Mouse (Mus musculus) heart, embryonic 16.5 days (tissue): Measurements from ENCODE around the gene St6galnac3. TPM values are rescaled to one million over a fixed set of nuclear protein-coding genes. Genes with fewer than 3 reads are reported as not detected.

Experiments used
- ATAC-seq: fragments of 200-750 bp; cut with Nextera tagmentation; replicated peaks from 2 replicates; pipeline ENCODE4 v1.8.0; 2017; ENCODE audit warnings: moderate number of reproducible peaks; ENCODE audit not compliant: insufficient read depth, low FRiP score; ENCODE audit errors: extremely low read depth
- H3K27ac ChIP-seq: fragments of 300-500 bp; sonication (generic); 2 replicates; pipeline ENCODE4 v1.5.1; 2014; ENCODE audit warnings: mild to moderate bottlenecking, low read length, control low read depth, moderate library complexity
- H3K27me3 ChIP-seq: fragments of 300-500 bp; sonication (generic); 2 replicates; pipeline ENCODE4 v1.6.1; 2014; ENCODE audit warnings: low read length, mixed read lengths; ENCODE audit not compliant: control insufficient read depth, insufficient read depth
- H3K36me3 ChIP-seq: fragments of 300-500 bp; sonication (generic); 2 replicates; pipeline ENCODE4 v1.6.1; 2014; ENCODE audit not compliant: control insufficient read depth, insufficient read depth
- H3K4me1 ChIP-seq: fragments of 300-500 bp; sonication (generic); 2 replicates; pipeline ENCODE4 v1.6.1; 2014; ENCODE audit warnings: low read length, mixed read lengths; ENCODE audit not compliant: control insufficient read depth, insufficient read depth
- H3K4me2 ChIP-seq: fragments of 300-500 bp; sonication (generic); 2 replicates; pipeline ENCODE4 v1.6.1; 2014; ENCODE audit warnings: low read depth, mild to moderate bottlenecking, control low read depth, low read length
- H3K4me3 ChIP-seq: fragments of 300-500 bp; sonication (generic); 2 replicates; pipeline ENCODE4 v1.5.1; 2014; ENCODE audit warnings: mild to moderate bottlenecking, control low read depth, low read length
- H3K9ac ChIP-seq: fragments of 300-500 bp; sonication (generic); 2 replicates; pipeline ENCODE4 v1.6.1; 2014; ENCODE audit warnings: low read length, control low read depth
- H3K9me3 ChIP-seq: fragments of 300-500 bp; sonication (generic); replicated peaks from 2 replicates; pipeline ENCODE4 v1.6.1; 2016; ENCODE audit warnings: low read length; ENCODE audit not compliant: control insufficient read depth
- WGBS: fragments of 180-500 bp; shearing (Covaris S2); extraction: QIAGEN DNeasy Blood & Tissue Kit; methylation state at CpG from one replicate; pipeline ENCODE4 v1.1.7; 2014; 5-methylcytosine and 5-hydroxymethylcytosine counted together
- polyA plus RNA-seq: library from polyadenylated mRNA; unstranded; fragments of >200 nt; fragmentation: Nextera tagmentation; extraction: Ambion mirVana; gene quantifications from 2 replicates; pipeline ENCODE4 v1.2.1, GENCODE M21; 2015

St6galnac3 gene
- polyA plus RNA-seq, 1 experiment from 2014 or later = 20.8 TPM

DNA sequence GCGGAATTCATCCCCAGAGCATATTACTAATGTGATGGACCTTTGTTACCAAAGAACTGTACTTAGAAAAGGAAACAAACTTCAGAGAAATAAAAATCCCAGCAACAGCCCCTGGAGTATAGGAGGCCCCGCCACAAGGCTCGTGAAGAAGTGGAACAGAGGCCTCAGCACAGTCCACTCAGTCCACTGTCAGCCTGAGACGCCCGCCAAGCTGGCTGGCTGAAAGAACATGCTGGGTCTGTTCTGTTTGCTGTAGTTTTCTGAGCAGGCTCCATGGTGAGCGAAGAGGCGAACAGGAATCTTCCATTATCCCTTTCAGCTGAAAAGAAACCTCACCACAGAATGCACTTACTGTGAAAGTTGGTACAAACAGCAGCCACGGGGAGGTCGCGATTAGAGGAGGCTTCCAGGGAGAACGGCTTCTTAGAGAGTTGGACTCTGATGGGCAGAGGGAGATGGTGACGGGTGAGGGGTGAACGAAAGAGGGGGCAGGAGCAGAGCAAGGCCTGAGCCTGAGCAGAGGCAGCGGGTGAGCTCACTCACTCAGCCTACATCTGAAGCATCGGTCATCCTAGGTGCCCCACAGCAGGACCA, 65.3 kb downstream of the St6galnac3 start:
- H3K36me3 ChIP-seq = no peaks in the 10 kb centered on the region
- no peak overlapping the region for H3K9ac ChIP-seq
- WGBS = 79% methylated on average over 15 of the region's 15 CpGs
- no peak for ATAC-seq
- 0 out of 2 replicates have a peak, but pooled peaks cover 2% of the 10 kb centered on the region for H3K4me1 ChIP-seq
- H3K4me2 ChIP-seq = no peak overlapping the region
- no peak overlapping the region for H3K27ac ChIP-seq
- no peak overlapping the region for H3K4me3 ChIP-seq
- H3K9me3 ChIP-seq = no peaks in the 10 kb centered on the region
- peaks cover 2% of the 10 kb centered on the region; the same call in 1 of the 2 replicates for H3K27me3 ChIP-seq

DNA sequence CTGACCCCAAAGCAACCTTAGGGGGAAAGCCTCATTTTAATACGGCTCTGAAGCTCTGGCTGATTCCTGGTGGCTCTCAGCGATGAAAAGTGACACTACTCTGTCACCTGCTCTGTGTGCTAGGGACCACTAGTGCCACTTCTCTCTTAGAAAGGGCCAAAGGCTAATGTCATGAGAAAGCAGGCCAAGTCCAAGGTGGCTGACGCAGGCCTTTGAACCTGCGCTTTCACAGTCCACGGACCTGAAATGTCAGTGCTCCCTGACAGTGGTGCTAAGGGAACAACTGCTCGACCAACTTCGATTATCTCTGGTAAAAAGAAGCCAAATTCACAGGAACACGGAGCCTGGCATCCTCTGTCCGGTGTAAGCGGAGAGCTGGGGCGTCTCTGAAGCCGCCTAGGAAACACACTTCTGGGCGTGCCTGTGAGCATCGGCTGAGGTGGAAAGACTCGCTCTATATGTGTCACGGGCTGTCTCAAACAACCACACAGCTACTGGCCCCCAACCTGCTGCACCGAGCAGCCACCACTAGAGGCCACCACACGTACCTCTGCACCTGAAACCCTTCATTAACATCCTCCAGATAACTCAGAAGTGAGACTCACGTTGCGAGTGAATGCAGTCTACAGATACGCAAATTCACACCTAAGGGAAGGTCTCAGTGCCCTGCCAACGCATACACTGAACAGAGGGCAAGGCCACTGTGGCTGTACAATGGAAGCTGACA, 66.8 kb downstream of the St6galnac3 start:
- ATAC-seq = peak; percentile 35; the same call in 1 of the 2 replicates
- Histone ChIP-seq H3K4me2 (no peak overlapping the region), H3K4me1 (no peaks in the 10 kb centered on the region), H3K27ac (no peak overlapping the region), H3K9ac (no peak overlapping the region), H3K36me3 (no peaks in the 10 kb centered on the region), H3K27me3 (peaks cover 2% of the 10 kb centered on the region; the same call in 1 of the 2 replicates), H3K4me3 (no peak overlapping the region), H3K9me3 (no peaks in the 10 kb centered on the region)
- WGBS = 66% methylated on average over 22 of the region's 22 CpGs

DNA sequence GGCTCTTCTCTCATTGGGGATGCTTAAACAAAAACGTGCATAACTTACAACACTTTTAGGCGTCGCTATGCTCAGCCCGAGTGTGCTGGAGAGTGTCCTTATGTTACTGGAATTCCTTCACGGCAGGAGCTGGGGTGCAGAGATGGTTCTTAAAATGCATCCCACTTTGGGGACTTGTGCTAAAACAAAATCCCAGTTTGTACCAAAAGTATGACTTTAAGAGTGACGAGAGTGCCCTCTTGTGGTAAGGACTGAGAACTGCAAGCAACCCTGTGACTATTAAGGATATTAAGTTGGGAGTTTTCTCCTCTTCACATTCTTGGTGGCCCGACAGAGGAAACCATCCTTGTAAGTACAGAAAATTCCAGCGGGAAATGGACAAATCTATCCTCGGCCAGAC, 69.9 kb downstream of the St6galnac3 start:
- H3K36me3 ChIP-seq = no peaks in the 10 kb centered on the region
- no peak overlapping the region for H3K27ac ChIP-seq
- H3K27me3 ChIP-seq = peaks cover 2% of the 10 kb centered on the region; the same call in 1 of the 2 replicates
- H3K4me3 ChIP-seq = no peak overlapping the region
- 21% methylated on average over 9 of the region's 9 CpGs for WGBS
- no peak for ATAC-seq
- H3K4me2 ChIP-seq = no peak overlapping the region
- no peaks in the 10 kb centered on the region for H3K9me3 ChIP-seq
- H3K4me1 ChIP-seq = no peaks in the 10 kb centered on the region
- no peak overlapping the region for H3K9ac ChIP-seq

DNA sequence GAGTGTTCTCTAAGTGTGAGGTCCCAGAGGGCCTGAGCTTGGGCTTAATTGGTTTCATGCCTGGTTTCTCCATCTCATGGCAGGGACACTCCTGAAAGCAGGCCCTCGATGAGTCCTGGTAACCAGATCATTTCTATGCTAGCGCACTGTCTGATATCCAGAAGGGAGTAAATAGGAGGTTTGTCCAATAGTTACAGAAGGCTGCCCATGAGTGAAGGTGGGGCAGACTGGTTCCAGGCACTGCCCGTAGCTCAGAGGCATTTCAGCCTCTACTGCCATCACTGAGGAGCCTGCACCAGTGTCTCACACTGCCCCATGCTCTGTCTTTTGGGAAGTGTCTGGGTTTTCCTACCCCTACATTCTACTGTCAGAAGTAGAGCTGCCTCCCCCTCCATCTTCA, 72.1 kb downstream of the St6galnac3 start:
- WGBS = 76% methylated on average over 3 of the region's 3 CpGs
- Histone ChIP-seq H3K27ac (no peak overlapping the region), H3K9ac (no peak overlapping the region), H3K9me3 (no peaks in the 10 kb centered on the region), H3K36me3 (no peaks in the 10 kb centered on the region), H3K27me3 (peaks cover 2% of the 10 kb centered on the region; the same call in 1 of the 2 replicates), H3K4me2 (no peak overlapping the region), H3K4me1 (no peaks in the 10 kb centered on the region), H3K4me3 (no peak overlapping the region)
- no peak for ATAC-seq

DNA sequence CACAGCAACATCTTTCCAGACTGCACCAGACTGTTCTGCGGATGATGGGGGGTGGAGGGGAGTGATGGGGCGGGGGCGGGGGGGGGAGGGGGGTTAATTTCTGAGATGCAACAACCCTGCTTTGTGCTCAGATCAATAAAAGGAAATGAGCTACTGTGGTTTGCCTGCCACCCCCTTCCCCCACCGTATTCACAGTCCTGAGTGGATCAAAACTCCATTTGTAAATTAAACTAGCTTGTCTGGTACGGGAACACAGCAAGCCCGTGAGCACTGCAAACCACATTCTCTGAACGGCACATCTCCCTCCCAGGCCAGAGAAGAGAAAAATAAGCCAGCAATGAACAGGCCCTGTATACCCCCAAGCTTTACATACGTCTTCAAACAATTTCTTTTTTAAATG, 76.3 kb downstream of the St6galnac3 start:
- Histone ChIP-seq H3K4me3 (no peak overlapping the region), H3K4me1 (no peaks in the 10 kb centered on the region), H3K9ac (no peak overlapping the region), H3K9me3 (no peaks in the 10 kb centered on the region), H3K36me3 (no peaks in the 10 kb centered on the region), H3K27me3 (no peaks in the 10 kb centered on the region), H3K4me2 (no peak overlapping the region), H3K27ac (no peak overlapping the region)
- ATAC-seq = no peak
- WGBS = 82% methylated on average over 8 of the region's 8 CpGs

DNA sequence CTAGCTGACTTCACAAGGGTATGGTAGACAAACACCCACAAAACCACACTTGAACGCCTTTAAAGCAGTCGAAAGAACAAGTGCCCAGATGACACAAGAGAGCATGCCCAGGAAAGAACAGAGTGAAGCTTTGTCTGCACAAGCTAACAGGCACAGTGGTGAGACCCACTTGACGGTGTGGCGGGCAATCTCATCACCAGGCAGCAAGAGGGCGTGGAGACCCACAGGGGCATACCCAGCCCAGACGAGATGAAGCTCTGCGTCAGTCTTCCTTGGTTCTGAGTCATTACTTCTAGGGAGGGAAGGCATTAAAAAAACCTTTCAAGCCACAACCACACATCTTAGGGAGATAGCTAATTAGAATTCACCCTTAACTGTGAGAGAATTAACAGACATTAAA, 79.2 kb downstream of the St6galnac3 start:
- WGBS = 60% methylated on average over 7 of the region's 7 CpGs
- Histone ChIP-seq H3K4me1 (no peaks in the 10 kb centered on the region), H3K4me2 (no peak overlapping the region), H3K36me3 (no peaks in the 10 kb centered on the region), H3K27ac (no peak overlapping the region), H3K4me3 (no peak overlapping the region), H3K9ac (no peak overlapping the region), H3K9me3 (no peaks in the 10 kb centered on the region), H3K27me3 (no peaks in the 10 kb centered on the region)
- ATAC-seq = no peak

DNA sequence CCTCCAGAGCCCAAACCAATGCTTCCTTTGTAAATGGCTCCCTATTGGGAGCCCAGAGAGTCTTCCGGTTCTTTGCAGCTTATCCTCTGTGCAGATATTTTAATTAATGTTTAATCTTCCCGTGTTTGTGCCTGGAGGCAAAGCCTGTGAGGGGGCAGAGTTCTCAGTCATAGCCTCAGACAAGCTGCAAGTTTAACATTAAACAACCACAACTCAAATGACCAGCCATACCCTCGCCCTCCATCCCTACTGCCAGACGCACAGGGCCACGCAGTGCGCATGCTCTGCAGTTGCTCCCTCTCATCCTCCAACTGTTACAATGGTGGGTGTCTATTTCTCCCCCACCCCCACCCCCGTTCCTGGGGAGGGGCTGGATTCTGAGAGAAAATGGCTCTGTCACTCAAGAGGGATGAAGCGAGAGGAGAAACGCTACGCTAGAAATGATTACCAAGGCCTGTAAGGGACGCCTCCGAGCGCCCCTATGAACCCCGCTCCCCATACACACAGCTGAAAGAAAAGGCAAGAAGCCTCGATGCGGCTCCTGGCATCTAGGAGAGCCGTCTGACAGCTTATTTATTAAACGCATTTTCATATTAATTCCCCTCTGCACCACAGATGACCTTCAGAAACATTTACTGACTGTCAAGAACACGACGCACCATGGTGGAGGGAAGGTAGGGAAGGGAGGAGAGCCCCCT, 81.0 kb downstream of the St6galnac3 start:
- Histone ChIP-seq H3K27ac (no peak overlapping the region), H3K4me1 (no peaks in the 10 kb centered on the region), H3K36me3 (no peaks in the 10 kb centered on the region), H3K9me3 (no peaks in the 10 kb centered on the region), H3K4me3 (no peak overlapping the region), H3K9ac (no peak overlapping the region), H3K27me3 (no peaks in the 10 kb centered on the region), H3K4me2 (no peak overlapping the region)
- ATAC-seq = no peak
- WGBS = 88% methylated on average over 20 of the region's 20 CpGs

DNA sequence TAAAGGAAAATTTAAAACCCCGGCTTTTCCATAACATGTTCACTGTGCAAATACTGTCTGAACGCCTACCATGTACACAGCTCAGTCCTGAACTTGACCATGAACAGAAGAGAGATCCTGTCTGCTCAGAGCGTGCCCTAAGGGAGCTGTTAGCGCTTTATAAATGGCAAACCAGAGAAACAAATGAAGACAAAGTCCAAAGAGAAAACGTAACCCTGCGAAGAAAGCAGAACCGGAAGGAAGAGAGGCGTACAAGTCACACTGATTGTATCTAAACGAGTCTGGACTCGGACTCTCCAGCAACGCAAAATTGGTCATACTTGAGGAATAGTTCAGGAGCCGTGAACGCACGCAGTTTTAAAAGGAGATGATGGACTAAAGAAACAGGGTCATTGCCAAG, 82.1 kb downstream of the St6galnac3 start:
- WGBS = 91% methylated on average over 14 of the region's 14 CpGs
- Histone ChIP-seq H3K9ac (no peak overlapping the region), H3K4me3 (no peak overlapping the region), H3K4me1 (no peaks in the 10 kb centered on the region), H3K27me3 (no peaks in the 10 kb centered on the region), H3K36me3 (no peaks in the 10 kb centered on the region), H3K27ac (no peak overlapping the region), H3K4me2 (no peak overlapping the region), H3K9me3 (no peaks in the 10 kb centered on the region)
- no peak for ATAC-seq

DNA sequence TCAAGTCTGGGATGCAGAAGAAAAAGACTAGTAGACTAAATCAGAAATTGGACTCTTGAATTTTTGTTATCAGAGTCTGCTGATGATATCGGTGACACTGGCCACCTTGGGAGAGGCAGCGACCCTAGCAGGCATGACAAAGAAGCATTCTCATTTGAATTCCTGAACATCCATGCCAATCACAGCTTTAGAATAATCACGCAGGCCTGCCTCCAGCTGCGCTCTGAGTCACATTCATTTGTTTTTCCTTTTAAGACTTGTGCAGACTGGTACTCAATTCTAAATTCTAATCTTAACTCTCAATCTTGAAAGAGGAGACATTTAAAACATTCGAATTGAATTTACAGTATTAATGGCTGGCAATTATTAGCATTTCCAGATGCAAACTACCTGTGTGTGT, 83.2 kb downstream of the St6galnac3 start:
- H3K4me2 ChIP-seq = no peak overlapping the region
- ATAC-seq = no peak
- H3K36me3 ChIP-seq = no peaks in the 10 kb centered on the region
- no peaks in the 10 kb centered on the region for H3K27me3 ChIP-seq
- H3K4me1 ChIP-seq = no peaks in the 10 kb centered on the region
- no peak overlapping the region for H3K27ac ChIP-seq
- no peaks in the 10 kb centered on the region for H3K9me3 ChIP-seq
- H3K9ac ChIP-seq = no peak overlapping the region
- WGBS = 87% methylated on average over 5 of the region's 5 CpGs
- no peak overlapping the region for H3K4me3 ChIP-seq
